Mouse (Mus musculus): ENCODE results near the gene Olfr1176.

Gene Olfr1176

GRCm38 (mm10) chr2:88336421-88336820, at the start of gene Olfr1176:
Gene Olfr1176 (plus strand): TSS chr2:88336721.
- DNase-seq (ENCODE audit: low spot score), result no peak

- no peak for DNase-seq (ENCODE audit: low spot score)
Measured at GRCm38 (mm10) chr2:88315035-88315434, 21.5 kb upstream of the Olfr1176 start, which contains the start of gene Olfr1174-ps. Gene Olfr1174-ps (minus strand): TSS chr2:88315135.

DNA sequence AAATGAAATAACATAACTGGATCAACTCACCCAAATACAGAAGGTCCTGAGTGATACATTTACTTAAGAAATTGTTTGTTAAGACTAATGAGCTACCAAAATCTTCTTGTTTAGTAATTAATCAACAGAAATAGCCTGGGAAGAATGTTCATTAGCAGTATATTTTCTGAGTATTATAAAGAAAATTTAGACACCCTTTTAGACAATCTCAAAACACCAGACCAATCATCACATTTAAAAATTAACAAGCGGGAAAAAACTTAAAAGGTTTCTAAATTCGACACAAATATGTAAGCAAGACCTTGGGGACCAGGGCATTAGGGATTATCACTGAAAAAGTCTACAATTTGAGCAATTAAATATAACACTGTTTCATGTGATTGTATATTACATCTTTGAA, 9.4 kb upstream of the Olfr1176 start, which contains the start of gene Olfr1175-ps:
Gene Olfr1175-ps (minus strand): TSS at position 101 of the 400 bp plus-strand sequence.
- no peak for DNase-seq (ENCODE audit: low spot score)

DNA sequence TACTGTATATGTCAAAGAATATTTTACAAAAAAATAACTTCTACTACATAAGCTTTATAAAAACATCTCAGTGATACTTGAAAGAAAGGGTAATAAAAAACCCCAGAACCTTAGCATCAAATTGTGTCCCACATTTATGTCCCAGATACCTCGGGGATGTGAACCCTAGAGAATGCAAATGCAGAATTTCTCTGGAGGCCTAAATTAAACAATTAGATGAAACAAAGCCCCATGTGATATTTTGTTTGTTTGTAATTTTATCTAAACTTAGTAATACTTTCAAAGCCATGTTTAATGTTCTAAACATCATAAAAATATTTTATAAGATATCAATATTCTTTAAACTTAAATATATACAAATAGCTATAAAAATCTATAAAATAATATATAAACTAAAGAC, 9.9 kb downstream of the Olfr1176 start, which contains the start of gene Olfr1177-ps:
Gene Olfr1177-ps (minus strand): TSS at position 101 of the 400 bp plus-strand sequence.
- no peak for DNase-seq (ENCODE audit: low spot score)

GRCm38 (mm10) chr2:88356304-88356703, 19.8 kb downstream of the Olfr1176 start:
- DNase-seq (ENCODE audit: low spot score), result no peak

DNA sequence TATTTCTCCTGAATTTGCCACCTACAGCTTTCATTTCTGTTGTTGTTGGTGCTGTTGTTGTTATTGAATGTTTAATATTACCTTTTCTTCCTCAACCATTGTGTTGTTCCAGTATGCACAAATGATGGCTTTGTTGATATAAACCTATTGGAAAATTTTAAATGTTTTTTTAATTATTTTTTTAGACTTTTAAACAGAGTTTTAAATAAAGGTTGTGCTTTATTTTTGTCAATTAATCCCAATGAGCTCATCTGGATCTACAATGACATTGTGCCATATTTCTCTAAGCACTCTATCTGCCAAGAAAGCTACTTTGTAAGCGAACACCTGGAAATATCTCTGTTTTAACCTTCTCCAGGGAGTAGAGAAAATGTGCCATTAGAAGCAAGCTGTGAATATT, 50.2 kb downstream of the Olfr1176 start, which contains the start of gene Olfr1178:
Gene Olfr1178 (plus strand): TSS at position 301 of the 400 bp plus-strand sequence.
- DNase-seq (ENCODE audit: low spot score), result no peak
